Mouse (Mus musculus) thymus, adult 2 months (tissue): ENCODE measurements around the gene Pcdh19.

Experiments
- CTCF ChIP-seq: fragments of 200-500 bp; IDR thresholded peaks from 2 replicates; pipeline ENCODE4 v1.5.1; 2012; ENCODE audit warnings: mild to moderate bottlenecking, control low read depth, low read length, moderate library complexity, borderline replicate concordance; ENCODE audit not compliant: control insufficient read depth, poor library complexity, insufficient read depth; ENCODE audit errors: extremely low read depth
- POLR2A ChIP-seq: fragments of 200-500 bp; IDR thresholded peaks from 2 replicates; pipeline ENCODE4 v1.6.1; 2012; ENCODE audit warnings: mild to moderate bottlenecking, low read length, control low read depth, moderate library complexity; ENCODE audit not compliant: control insufficient read depth, poor library complexity, insufficient read depth; ENCODE audit errors: extremely low read depth

DNA sequence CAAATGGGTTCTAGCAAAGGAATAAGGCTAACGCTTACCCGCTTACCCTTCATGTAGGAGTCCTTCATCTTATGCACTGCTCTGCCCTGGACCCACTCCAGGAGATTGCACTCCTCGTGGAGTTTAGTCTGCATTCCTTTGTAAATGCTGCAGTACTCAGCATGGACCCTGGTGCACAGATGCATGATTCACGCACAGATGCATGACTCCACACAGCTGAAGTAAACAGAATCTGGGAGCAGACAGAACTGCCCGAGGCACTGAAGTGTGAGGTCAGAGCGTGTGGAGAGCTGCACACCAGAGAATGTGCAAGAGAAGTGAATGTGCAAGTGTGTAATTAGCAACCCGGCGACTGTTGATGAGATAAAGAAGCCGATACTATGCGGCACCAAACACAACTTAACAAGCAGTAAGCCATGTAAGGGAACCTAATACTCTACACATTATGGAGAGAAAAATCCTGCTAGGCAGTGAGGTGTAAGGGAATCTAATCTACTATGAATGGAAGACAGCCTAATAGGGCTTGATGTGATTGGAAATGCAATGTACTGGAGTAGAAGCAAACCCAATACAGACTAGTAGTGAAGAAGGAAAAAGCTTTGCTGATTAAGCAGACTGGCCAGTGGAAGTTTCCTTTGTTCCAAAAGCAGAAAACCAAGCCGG is 32.8 kb downstream of the Pcdh19 start:
- TF ChIP-seq CTCF = no peak
- no peak for TF ChIP-seq POLR2A
